Mouse (Mus musculus) embryonic facial prominence, embryonic 12.5 days (tissue): ENCODE data around the gene Gga1. TPM values are rescaled to one million over a fixed set of nuclear protein-coding genes. Genes with fewer than 3 reads are reported as not detected.
"Not testable (repeated sequence)": the region's sequence is repeated elsewhere in the genome, so short reads cannot be mapped to it uniquely, and the experiment has no call there.

Experiments
- ATAC-seq: fragments of 200-750 bp; cut with Nextera tagmentation; 2 replicates; pipeline ENCODE4 v1.8.0; 2017; ENCODE audit not compliant: insufficient number of reproducible peaks, insufficient read depth, low FRiP score, low TSS enrichment
- H3K27ac ChIP-seq: fragments of 300-500 bp; sonication (generic); 2 replicates; pipeline ENCODE4 v1.5.1; 2016; ENCODE audit warnings: mild to moderate bottlenecking
- H3K27me3 ChIP-seq: fragments of 300-500 bp; sonication (generic); 2 replicates; pipeline ENCODE4 v1.6.1; 2016; ENCODE audit warnings: mild to moderate bottlenecking, moderate library complexity
- H3K36me3 ChIP-seq: fragments of 300-500 bp; sonication (generic); 2 replicates; pipeline ENCODE4 v1.6.1; 2016; ENCODE audit warnings: mild to moderate bottlenecking
- H3K4me1 ChIP-seq: fragments of 300-500 bp; sonication (generic); 2 replicates; pipeline ENCODE4 v1.6.1; 2016
- H3K4me2 ChIP-seq: fragments of 300-500 bp; sonication (generic); replicated peaks from 2 replicates; pipeline ENCODE4 v1.6.1; 2016; ENCODE audit warnings: mild to moderate bottlenecking, moderate library complexity
- H3K4me3 ChIP-seq: fragments of 300-500 bp; sonication (generic); 2 replicates; pipeline ENCODE4 v1.5.1; 2016; ENCODE audit warnings: mild to moderate bottlenecking
- H3K9ac ChIP-seq: fragments of 300-500 bp; sonication (generic); 2 replicates; pipeline ENCODE4 v1.6.1; 2016; ENCODE audit warnings: mild to moderate bottlenecking, moderate library complexity
- H3K9me3 ChIP-seq: fragments of 300-500 bp; sonication (generic); 2 replicates; pipeline ENCODE4 v1.6.1; 2016; ENCODE audit warnings: mild to moderate bottlenecking, moderate library complexity
- WGBS: fragments of 180-500 bp; shearing (Covaris S2); methylation state at CpG from one replicate; pipeline ENCODE4 v1.1.7; 2016; 5-methylcytosine and 5-hydroxymethylcytosine counted together
- polyA plus RNA-seq: library from polyadenylated mRNA; unstranded; fragments of >200 nt; fragmentation: Nextera tagmentation; extraction: Ambion mirVana; gene quantifications from 2 replicates; pipeline ENCODE4 v1.2.1, GENCODE M21; 2016

Gga1 gene
- polyA plus RNA-seq, 1 experiment from 2014 or later, result 50.0 TPM

- H3K36me3 ChIP-seq, H3K27me3 ChIP-seq, H3K9me3 ChIP-seq, H3K9ac ChIP-seq, H3K4me2 ChIP-seq, ATAC-seq, H3K4me3 ChIP-seq, H3K27ac ChIP-seq: not testable (repeated sequence)
- H3K4me1 ChIP-seq, result peaks cover 23% of the 10 kb centered on the region
- 83% methylated on average over 7 of the region's 7 CpGs for WGBS
Measured at GRCm38 (mm10) chr15:78846805-78847204, 30.2 kb upstream of the Gga1 start.

DNA sequence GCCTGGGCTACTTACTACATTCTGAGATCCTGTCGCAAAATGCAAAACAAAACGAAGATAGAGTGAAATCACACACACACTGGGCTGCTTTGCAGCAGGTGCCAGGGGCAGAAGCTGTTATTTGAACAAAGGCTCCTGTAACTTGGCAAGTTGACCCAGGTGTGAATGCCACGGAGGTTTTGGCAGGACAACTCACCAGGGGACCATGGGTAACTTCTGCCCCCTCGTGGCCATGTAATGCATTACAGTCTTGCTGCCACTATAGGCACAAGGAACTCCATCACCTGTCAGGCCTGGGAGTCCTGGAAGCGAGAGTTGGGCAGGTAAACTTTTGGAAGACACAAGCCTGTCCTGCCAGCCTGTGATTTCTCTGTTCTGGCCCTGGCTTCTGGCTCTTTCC is 28.5 kb upstream of the Gga1 start:
- H3K9ac ChIP-seq, result no peak overlapping the region
- H3K4me1 ChIP-seq, result peaks cover 17% of the 10 kb centered on the region

GRCm38 (mm10) chr15:78849485-78849884 is 27.5 kb upstream of the Gga1 start:
- WGBS, result 86% methylated on average over 12 of the region's 12 CpGs
- Histone ChIP-seq H3K4me2 (no peak overlapping the region), H3K27ac (no peak overlapping the region), H3K4me3 (no peak overlapping the region), H3K9me3 (no peaks in the 10 kb centered on the region), H3K4me1 (peaks cover 14% of the 10 kb centered on the region), H3K9ac (no peak overlapping the region), H3K27me3 (no peaks in the 10 kb centered on the region), H3K36me3 (no peaks in the 10 kb centered on the region)
- ATAC-seq, result no peak

More for the DNA sequence above, 28.5 kb upstream of the Gga1 start:
- no peak overlapping the region for H3K4me3 ChIP-seq
- no peaks in the 10 kb centered on the region for H3K36me3 ChIP-seq
- H3K27ac ChIP-seq, result no peak overlapping the region
- no peak overlapping the region for H3K4me2 ChIP-seq
- H3K27me3 ChIP-seq, result 0 out of 2 replicates have a peak, but pooled peaks cover 6% of the 10 kb centered on the region
- no peak for ATAC-seq
- no peaks in the 10 kb centered on the region for H3K9me3 ChIP-seq
- 31% methylated on average over 5 of the region's 5 CpGs for WGBS

- ATAC-seq, result no peak
- 60% methylated on average over 15 of the region's 15 CpGs for WGBS
- H3K4me2 ChIP-seq, result no peak overlapping the region
- H3K27ac ChIP-seq, result no peak overlapping the region
- H3K27me3 ChIP-seq, result no peaks in the 10 kb centered on the region
- H3K4me1 ChIP-seq, result peaks cover 9% of the 10 kb centered on the region
- no peaks in the 10 kb centered on the region for H3K9me3 ChIP-seq
- no peak overlapping the region for H3K4me3 ChIP-seq
- H3K9ac ChIP-seq, result no peak overlapping the region
- H3K36me3 ChIP-seq, result no peaks in the 10 kb centered on the region
Measured at GRCm38 (mm10) chr15:78850059-78850824, 26.7 kb upstream of the Gga1 start.

GRCm38 (mm10) chr15:78850944-78851343 is 26.0 kb upstream of the Gga1 start:
- ATAC-seq, result no peak

GRCm38 (mm10) chr15:78851505-78852153 is 25.4 kb upstream of the Gga1 start:
- peak; percentile 67; the same call in 1 of the 2 replicates for ATAC-seq
- Histone ChIP-seq H3K9ac (no peak overlapping the region), H3K4me1 (0 out of 2 replicates have a peak, but pooled peaks cover 4% of the 10 kb centered on the region), H3K4me3 (no peak overlapping the region), H3K4me2 (no peak overlapping the region), H3K27me3 (no peaks in the 10 kb centered on the region), H3K36me3 (no peaks in the 10 kb centered on the region), H3K9me3 (no peaks in the 10 kb centered on the region), H3K27ac (no peak overlapping the region)
- 10% methylated on average over 13 of the region's 13 CpGs for WGBS

More at GRCm38 (mm10) chr15:78850944-78851343, 26.0 kb upstream of the Gga1 start:
- no peak overlapping the region for H3K4me2 ChIP-seq
- no peak overlapping the region for H3K9ac ChIP-seq
- no peak overlapping the region for H3K4me3 ChIP-seq
- 66% methylated on average over 6 of the region's 6 CpGs for WGBS
- 0 out of 2 replicates have a peak, but pooled peaks cover 4% of the 10 kb centered on the region for H3K4me1 ChIP-seq
- H3K27me3 ChIP-seq, result no peaks in the 10 kb centered on the region
- no peaks in the 10 kb centered on the region for H3K9me3 ChIP-seq
- no peak overlapping the region for H3K27ac ChIP-seq
- no peaks in the 10 kb centered on the region for H3K36me3 ChIP-seq

DNA sequence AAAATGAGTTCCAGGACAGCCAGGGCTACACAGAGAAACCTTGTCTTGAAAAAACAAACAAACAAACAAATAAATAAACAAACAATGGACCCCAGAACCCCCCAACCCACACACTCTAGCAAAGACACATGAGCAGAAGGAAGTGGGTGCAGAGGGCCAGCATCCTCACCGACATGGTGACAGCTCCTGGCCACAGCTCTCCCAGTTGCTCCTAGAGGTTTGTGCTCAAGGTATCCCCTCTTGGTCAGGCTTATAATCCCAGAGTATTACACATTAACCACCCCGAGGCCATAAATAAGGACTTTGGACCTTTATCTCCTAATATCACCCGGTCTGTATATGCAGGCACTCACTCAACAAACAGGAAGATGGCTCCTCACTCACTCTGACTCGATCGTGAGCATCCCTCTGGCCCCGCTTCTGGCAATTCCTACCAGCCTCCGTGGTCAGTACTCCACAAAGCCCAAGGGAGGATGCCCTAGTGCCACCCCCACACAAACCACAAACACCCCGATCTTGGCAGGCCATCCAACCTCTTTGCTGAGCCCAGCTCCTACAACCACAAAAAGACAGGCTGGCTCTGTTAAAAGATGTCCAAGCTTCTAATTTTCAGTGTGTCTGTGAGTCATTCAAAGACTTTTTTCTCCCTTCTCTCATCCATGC is 21.6 kb upstream of the Gga1 start, which contains the start of gene Lgals2:
TSS of gene Lgals2 (minus strand) at position 227 of the 663 bp plus-strand sequence.
- H3K4me3 ChIP-seq, result no peak within 1 kb of the TSS
- H3K9me3 ChIP-seq, result no peaks in the 10 kb centered on the region
- H3K9ac ChIP-seq, result no peak within 1 kb of the TSS
- 0 out of 2 replicates have a peak, but pooled peaks cover 4% of the 10 kb centered on the region for H3K4me1 ChIP-seq
- no peaks in the 10 kb centered on the region for H3K36me3 ChIP-seq
- H3K4me2 ChIP-seq, result no peak within 1 kb of the TSS
- H3K27me3 ChIP-seq, result no peaks in the 10 kb centered on the region
- no peak for ATAC-seq
- 74% methylated on average over 8 of the region's 8 CpGs for WGBS
- H3K27ac ChIP-seq, result no peak within 1 kb of the TSS

GRCm38 (mm10) chr15:78857009-78857408 is 20.0 kb upstream of the Gga1 start:
- no peaks in the 10 kb centered on the region for H3K27me3 ChIP-seq
- no peak overlapping the region for H3K9ac ChIP-seq
- WGBS, result 82% methylated on average over 7 of the region's 7 CpGs
- no peak for ATAC-seq
- no peaks in the 10 kb centered on the region for H3K36me3 ChIP-seq
- no peaks in the 10 kb centered on the region for H3K9me3 ChIP-seq
- no peaks in the 10 kb centered on the region for H3K4me1 ChIP-seq
- no peak overlapping the region for H3K4me3 ChIP-seq
- no peak overlapping the region for H3K4me2 ChIP-seq
- no peak overlapping the region for H3K27ac ChIP-seq

DNA sequence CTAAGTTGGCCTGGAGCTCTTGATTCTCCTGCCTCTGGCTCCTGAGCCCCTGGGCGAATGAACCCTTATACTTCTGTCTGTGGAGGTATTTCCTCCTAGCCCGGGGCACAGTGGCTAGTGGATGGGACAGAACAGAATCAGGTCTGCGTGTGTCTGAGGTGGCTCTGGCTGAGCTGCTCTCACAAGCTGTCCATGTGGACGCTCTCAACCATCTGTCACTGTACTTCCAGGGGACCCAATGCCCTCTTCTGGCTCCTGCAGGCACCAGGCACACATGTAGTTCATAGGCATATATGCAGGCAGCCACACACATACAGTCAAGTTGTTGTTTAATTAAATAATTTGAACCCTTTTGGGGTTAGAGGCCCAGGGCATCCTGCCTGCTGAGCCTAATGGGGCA is 17.7 kb upstream of the Gga1 start:
- WGBS, result 72% methylated on average over 4 of the region's 4 CpGs
- Histone ChIP-seq H3K27me3 (no peaks in the 10 kb centered on the region), H3K4me3 (no peak overlapping the region), H3K9ac (no peak overlapping the region), H3K4me1 (0 out of 2 replicates have a peak, but pooled peaks cover 3% of the 10 kb centered on the region), H3K27ac (no peak overlapping the region), H3K4me2 (no peak overlapping the region), H3K9me3 (no peaks in the 10 kb centered on the region), H3K36me3 (no peaks in the 10 kb centered on the region)
- no peak for ATAC-seq

DNA sequence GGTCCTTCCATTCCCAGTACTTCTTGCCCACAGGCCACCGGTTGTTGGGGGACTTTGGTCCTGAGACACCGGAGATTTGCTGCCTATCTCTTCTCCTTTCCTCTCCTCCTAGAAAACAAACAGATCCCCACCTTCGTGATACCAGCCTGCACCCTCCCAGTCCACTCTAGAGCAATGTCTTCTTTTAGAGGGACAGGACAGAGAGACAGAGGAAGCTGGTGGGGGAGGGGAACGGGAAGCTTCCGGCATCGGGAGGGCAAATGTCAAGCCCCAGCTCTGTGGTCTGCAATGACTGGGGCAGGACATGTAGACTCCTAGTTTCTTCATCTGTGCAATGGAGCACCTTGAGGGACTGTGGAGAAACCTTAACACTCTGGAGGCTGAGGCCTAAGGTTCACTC is 17.3 kb upstream of the Gga1 start:
- Histone ChIP-seq H3K9ac (no peak overlapping the region), H3K4me3 (no peak overlapping the region), H3K4me2 (no peak overlapping the region), H3K27ac (no peak overlapping the region), H3K36me3 (no peaks in the 10 kb centered on the region), H3K4me1 (0 out of 2 replicates have a peak, but pooled peaks cover 3% of the 10 kb centered on the region), H3K27me3 (no peaks in the 10 kb centered on the region), H3K9me3 (no peaks in the 10 kb centered on the region)
- 59% methylated on average over 6 of the region's 6 CpGs for WGBS
- ATAC-seq, result no peak

GRCm38 (mm10) chr15:78862280-78862679 is 14.7 kb upstream of the Gga1 start:
- H3K9ac ChIP-seq, result no peak overlapping the region
- H3K9me3 ChIP-seq, result no peaks in the 10 kb centered on the region
- ATAC-seq, result no peak
- H3K36me3 ChIP-seq, result no peaks in the 10 kb centered on the region
- H3K27ac ChIP-seq, result no peak overlapping the region
- 86% methylated on average over 5 of the region's 5 CpGs for WGBS
- no peak overlapping the region for H3K4me2 ChIP-seq
- no peaks in the 10 kb centered on the region for H3K27me3 ChIP-seq
- 0 out of 2 replicates have a peak, but pooled peaks cover 3% of the 10 kb centered on the region for H3K4me1 ChIP-seq
- H3K4me3 ChIP-seq, result no peak overlapping the region
